Mouse (Mus musculus) lung, postnatal 36 days (tissue): Measurements from ENCODE around the gene Olfr853.

Experiments
- DNase-seq: peaks from one replicate; pipeline ENCODE4 v3.0.0; 2022; ENCODE audit warnings: mixed read lengths

Olfr853 gene

GRCm38 (mm10) chr9:19540976-19541375 lies at the start of gene Olfr853:
TSS of gene Olfr853 (minus strand) at chr9:19541076.
- no peak for DNase-seq

GRCm38 (mm10) chr9:19582317-19582716 lies 41.4 kb upstream of the Olfr853 start, which contains the start of gene Olfr855:
TSS of gene Olfr855 (plus strand) at chr9:19582617.
- DNase-seq, result no peak

- DNase-seq, result no peak
Measured at GRCm38 (mm10) chr9:19567282-19567681, 26.4 kb upstream of the Olfr853 start, which contains the start of gene Olfr854. TSS of gene Olfr854 (minus strand) at chr9:19567382.

GRCm38 (mm10) chr9:19492995-19493394 lies 47.9 kb downstream of the Olfr853 start, which contains the start of gene Olfr851:
TSS of gene Olfr851 (plus strand) at chr9:19493295.
- no peak for DNase-seq
